Mouse (Mus musculus) layer of hippocampus, adult 11-12 months (tissue): ENCODE data around the gene Taf1a.

Source experiments
- DNase-seq: peaks from one replicate; pipeline ENCODE4 v3.0.0; 2022; ENCODE audit warnings: low spot score

The Taf1a gene

GRCm38 (mm10) chr1:183414081-183414727, 25.4 kb downstream of the Taf1a start:
- no peak for DNase-seq

GRCm38 (mm10) chr1:183417873-183418272, 29.1 kb downstream of the Taf1a start, which contains the start of gene Hhipl2:
TSS of gene Hhipl2 (plus strand) at chr1:183418215.
- DNase-seq: no peak

- no peak for DNase-seq
Observed at GRCm38 (mm10) chr1:183419741-183420140, 31.0 kb downstream of the Taf1a start.

- DNase-seq: no peak
Observed at GRCm38 (mm10) chr1:183420296-183420695, 31.5 kb downstream of the Taf1a start.

- DNase-seq: no peak
Observed at GRCm38 (mm10) chr1:183424100-183424499, 35.3 kb downstream of the Taf1a start.

GRCm38 (mm10) chr1:183434918-183435317, 46.1 kb downstream of the Taf1a start:
- DNase-seq: no peak

GRCm38 (mm10) chr1:183439036-183439435, 50.3 kb downstream of the Taf1a start:
- peak; percentile 75 for DNase-seq

- DNase-seq: peak; percentile 86
Observed at GRCm38 (mm10) chr1:183442015-183442774, 53.4 kb downstream of the Taf1a start.

- DNase-seq: no peak
Observed at GRCm38 (mm10) chr1:183453066-183453465, 64.3 kb downstream of the Taf1a start.
